Mouse (Mus musculus): ENCODE measurements around the gene 9030612E09Rik.

DNA sequence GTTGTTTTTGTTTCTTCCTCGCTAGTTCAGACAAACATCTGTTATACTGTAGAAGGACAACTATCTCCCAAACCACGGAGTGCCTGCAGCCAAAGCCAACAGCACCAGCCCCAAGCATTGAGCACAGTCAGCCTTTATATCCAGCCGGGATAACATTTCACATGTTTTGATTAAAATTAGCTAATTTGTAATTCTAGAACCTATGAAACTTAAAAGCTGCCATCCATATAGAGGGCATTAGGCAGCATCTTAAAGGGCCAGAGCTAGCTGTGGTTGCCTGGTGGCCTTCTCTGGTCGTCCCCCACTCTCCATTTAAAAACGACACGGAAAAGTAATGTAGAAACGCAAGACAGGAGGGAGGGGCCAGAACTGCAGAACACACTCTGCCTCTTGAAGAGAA, 2.4 kb upstream of the 9030612E09Rik start:
- TF ChIP-seq POLR2A (IDR thresholded peaks at IDR 0.05; ENCODE audit: borderline replicate concordance, insufficient read depth, low read length) (no peak), CTCF (IDR thresholded peaks at IDR 0.05; ENCODE audit: borderline replicate concordance, insufficient read depth, low read depth, low read length) (no peak)
